In genomic region chr17:57837090-57837971, GRCm38 (mm10) we compare ENCODE assay signal across 23 mouse cellular contexts.
"Had no signal": no experiment of that assay in that cellular context is flagged by ENCODE, and none has a peak within 500 bp of the region (broad histone marks: within the 10 kb centered on the region; RNA-seq: fewer than 3 reads in every experiment).

No protein-coding gene starts in this region.

- DNase-seq: kidney, postnatal 25 days; liver; lung, adult 18-20 months; lung, postnatal 10 days; lung, postnatal 36 days; retina, postnatal 1 day; right cerebral cortex, postnatal 25 days; spleen, adult 18-20 months; thymus, postnatal 25 days had no signal

- ATAC-seq: liver, embryonic 12.5 days; midbrain, embryonic 13.5 days; midbrain, embryonic 16.5 days had no signal

- H3K9me3 ChIP-seq: limb, embryonic 10.5 days; limb, embryonic 13.5 days; liver, embryonic 12.5 days; liver, embryonic 15.5 days; lung, embryonic 15.5 days; megakaryocyte, embryonic 14.5 days; midbrain, embryonic 10.5 days; midbrain, embryonic 13.5 days; neural tube, embryonic 13.5 days; stomach, embryonic 15.5 days had no signal

- H3K27ac ChIP-seq: kidney, postnatal 0 days; layer of hippocampus, adult 2 months; limb, embryonic 10.5 days; limb, embryonic 13.5 days; liver, embryonic 12.5 days; liver, embryonic 15.5 days; lung, embryonic 15.5 days; midbrain, embryonic 10.5 days; midbrain, embryonic 13.5 days; neural tube, embryonic 13.5 days; stomach, embryonic 15.5 days had no signal

- H3K27me3 ChIP-seq: limb, embryonic 13.5 days; liver, embryonic 12.5 days; liver, embryonic 15.5 days; lung, embryonic 15.5 days; megakaryocyte, embryonic 14.5 days; midbrain, embryonic 13.5 days; neural tube, embryonic 13.5 days; stomach, embryonic 15.5 days had no signal

- H3K4me3 ChIP-seq: layer of hippocampus, adult 2 months; limb, embryonic 10.5 days; limb, embryonic 13.5 days; liver, embryonic 12.5 days; liver, embryonic 15.5 days; lung, embryonic 15.5 days; megakaryocyte, embryonic 14.5 days; midbrain, embryonic 10.5 days; midbrain, embryonic 13.5 days; myocyte; neural tube, embryonic 13.5 days; stomach, embryonic 15.5 days had no signal

- H3K4me1 ChIP-seq: limb, embryonic 10.5 days; limb, embryonic 13.5 days; liver, embryonic 12.5 days; liver, embryonic 15.5 days; lung, embryonic 15.5 days; megakaryocyte, embryonic 14.5 days; midbrain, embryonic 10.5 days; midbrain, embryonic 13.5 days; neural tube, embryonic 13.5 days; stomach, embryonic 15.5 days had no signal

- H3K4me2 ChIP-seq: limb, embryonic 13.5 days; liver, embryonic 12.5 days; liver, embryonic 15.5 days; lung, embryonic 15.5 days; midbrain, embryonic 13.5 days; neural tube, embryonic 13.5 days; stomach, embryonic 15.5 days had no signal

- H3K36me3 ChIP-seq: limb, embryonic 10.5 days; limb, embryonic 13.5 days; liver, embryonic 12.5 days; liver, embryonic 15.5 days; lung, embryonic 15.5 days; midbrain, embryonic 10.5 days; midbrain, embryonic 13.5 days; neural tube, embryonic 13.5 days; stomach, embryonic 15.5 days had no signal

- H3K9ac ChIP-seq: limb, embryonic 13.5 days; liver, embryonic 12.5 days; liver, embryonic 15.5 days; lung, embryonic 15.5 days; midbrain, embryonic 13.5 days; neural tube, embryonic 13.5 days; stomach, embryonic 15.5 days had no signal
